Mouse (Mus musculus) lung, embryonic 16.5 days (tissue): ENCODE measurements around the gene Nrxn2. TPM values are rescaled to one million over a fixed set of nuclear protein-coding genes. Genes with fewer than 3 reads are reported as not detected.

Experiments
- ATAC-seq: fragments of 200-750 bp; cut with Nextera tagmentation; 2 replicates; pipeline ENCODE4 v1.8.0; 2017; ENCODE audit warnings: low read depth, mild to moderate bottlenecking, moderate library complexity
- H3K27ac ChIP-seq: fragments of 300-500 bp; sonication (generic); 2 replicates; pipeline ENCODE4 v1.5.1; 2014; ENCODE audit warnings: mild to moderate bottlenecking, control low read depth, low read length
- H3K27me3 ChIP-seq: fragments of 300-500 bp; sonication (generic); 2 replicates; pipeline ENCODE4 v1.6.1; 2014; ENCODE audit warnings: low read depth, low read length, mixed read lengths; ENCODE audit not compliant: control insufficient read depth, insufficient read depth
- H3K36me3 ChIP-seq: fragments of 300-500 bp; sonication (generic); 2 replicates; pipeline ENCODE4 v1.6.1; 2014; ENCODE audit warnings: low read length; ENCODE audit not compliant: control insufficient read depth, insufficient read depth
- H3K4me1 ChIP-seq: fragments of 300-500 bp; sonication (generic); replicated peaks from 2 replicates; pipeline ENCODE4 v1.6.1; 2014; ENCODE audit warnings: low read length, mixed read lengths; ENCODE audit not compliant: control insufficient read depth, insufficient read depth
- H3K4me2 ChIP-seq: fragments of 300-500 bp; sonication (generic); 2 replicates; pipeline ENCODE4 v1.6.1; 2014; ENCODE audit warnings: low read depth, low read length, control low read depth
- H3K4me3 ChIP-seq: fragments of 300-500 bp; sonication (generic); 2 replicates; pipeline ENCODE4 v1.5.1; 2014; ENCODE audit warnings: mild to moderate bottlenecking, low read length, control low read depth
- H3K9ac ChIP-seq: fragments of 300-500 bp; sonication (generic); 2 replicates; pipeline ENCODE4 v1.6.1; 2014; ENCODE audit warnings: low read length, control low read depth
- H3K9me3 ChIP-seq: fragments of 300-500 bp; sonication (generic); 2 replicates; pipeline ENCODE4 v1.6.1; 2016; ENCODE audit warnings: low read length; ENCODE audit not compliant: control insufficient read depth
- WGBS: fragments of 180-500 bp; shearing (Covaris S2); extraction: QIAGEN DNeasy Blood & Tissue Kit; methylation state at CpG from one replicate; pipeline ENCODE4 v1.1.7; 2014; 5-methylcytosine and 5-hydroxymethylcytosine counted together
- polyA plus RNA-seq: library from polyadenylated mRNA; unstranded; fragments of >200 nt; fragmentation: Nextera tagmentation; extraction: Ambion mirVana; gene quantifications from 2 replicates; pipeline ENCODE4 v1.2.1, GENCODE M21; 2015

Gene Nrxn2
- polyA plus RNA-seq, 1 experiment from 2014 or later: 0.88 TPM

- peaks cover 8% of the 10 kb centered on the region for H3K4me1 ChIP-seq
- WGBS: 65% methylated on average over 5 of the region's 7 CpGs
- H3K9ac ChIP-seq: no peak overlapping the region
- H3K9me3 ChIP-seq: no peaks in the 10 kb centered on the region
- H3K27me3 ChIP-seq: peaks cover 63% of the 10 kb centered on the region
- H3K36me3 ChIP-seq: no peaks in the 10 kb centered on the region
- ATAC-seq: no peak
- no peak overlapping the region for H3K4me2 ChIP-seq
- no peak overlapping the region for H3K4me3 ChIP-seq
- no peak overlapping the region for H3K27ac ChIP-seq
Measured at GRCm38 (mm10) chr19:6494032-6494431, 75.5 kb downstream of the Nrxn2 start.

GRCm38 (mm10) chr19:6494504-6495170, 76.1 kb downstream of the Nrxn2 start:
- H3K9ac ChIP-seq: no peak overlapping the region
- 49% methylated on average over 18 of the region's 18 CpGs for WGBS
- H3K9me3 ChIP-seq: no peaks in the 10 kb centered on the region
- no peak overlapping the region for H3K4me2 ChIP-seq
- no peak overlapping the region for H3K4me3 ChIP-seq
- no peak overlapping the region for H3K27ac ChIP-seq
- H3K27me3 ChIP-seq: peaks cover 69% of the 10 kb centered on the region
- ATAC-seq: no peak
- no peaks in the 10 kb centered on the region for H3K36me3 ChIP-seq
- peaks cover 8% of the 10 kb centered on the region for H3K4me1 ChIP-seq

GRCm38 (mm10) chr19:6495714-6496113, 77.2 kb downstream of the Nrxn2 start:
- H3K36me3 ChIP-seq: no peaks in the 10 kb centered on the region
- ATAC-seq: no peak
- H3K4me1 ChIP-seq: peaks cover 8% of the 10 kb centered on the region
- H3K27ac ChIP-seq: no peak overlapping the region
- no peak overlapping the region for H3K9ac ChIP-seq
- H3K4me3 ChIP-seq: no peak overlapping the region
- H3K4me2 ChIP-seq: no peak overlapping the region
- WGBS: 25% methylated on average over 8 of the region's 8 CpGs
- peaks cover 79% of the 10 kb centered on the region for H3K27me3 ChIP-seq
- no peaks in the 10 kb centered on the region for H3K9me3 ChIP-seq

- no peak for ATAC-seq
- H3K9me3 ChIP-seq: no peaks in the 10 kb centered on the region
- WGBS: 7% methylated on average over 6 of the region's 6 CpGs
- no peak overlapping the region for H3K9ac ChIP-seq
- no peak overlapping the region; the same call in 1 of the 2 replicates for H3K4me2 ChIP-seq
- H3K27me3 ChIP-seq: peaks cover 88% of the 10 kb centered on the region
- no peak overlapping the region for H3K27ac ChIP-seq
- no peaks in the 10 kb centered on the region for H3K36me3 ChIP-seq
- no peak overlapping the region for H3K4me3 ChIP-seq
- peaks cover 8% of the 10 kb centered on the region for H3K4me1 ChIP-seq
Measured at GRCm38 (mm10) chr19:6496462-6497149, 78.1 kb downstream of the Nrxn2 start.

GRCm38 (mm10) chr19:6497150-6497801, 78.7 kb downstream of the Nrxn2 start:
- 0% methylated on average over 17 of the region's 39 CpGs for WGBS
- Histone ChIP-seq H3K27me3 (peaks cover 93% of the 10 kb centered on the region), H3K4me1 (peaks cover 14% of the 10 kb centered on the region), H3K36me3 (no peaks in the 10 kb centered on the region), H3K27ac (no peak overlapping the region), H3K9me3 (no peaks in the 10 kb centered on the region), H3K4me3 (peak overlapping the region; percentile 51), H3K4me2 (peak overlapping the region; percentile 76), H3K9ac (no peak overlapping the region)
- 0 out of 2 replicates have a peak, but pooled peaks have one; percentile 21 for ATAC-seq

- no peak overlapping the region for H3K27ac ChIP-seq
- H3K9ac ChIP-seq: peak overlapping the region; percentile 39; the same call in 1 of the 2 replicates
- peak overlapping the region; percentile 76 for H3K4me2 ChIP-seq
- peaks cover 16% of the 10 kb centered on the region for H3K4me1 ChIP-seq
- H3K27me3 ChIP-seq: peaks cover 93% of the 10 kb centered on the region
- WGBS: 2% methylated on average over 26 of the region's 39 CpGs
- peak overlapping the region; percentile 51 for H3K4me3 ChIP-seq
- H3K9me3 ChIP-seq: no peaks in the 10 kb centered on the region
- no peak for ATAC-seq
- no peaks in the 10 kb centered on the region for H3K36me3 ChIP-seq
Measured at GRCm38 (mm10) chr19:6497803-6498202, 79.3 kb downstream of the Nrxn2 start.

GRCm38 (mm10) chr19:6498350-6499131, 80.0 kb downstream of the Nrxn2 start:
- WGBS: 3% methylated on average over 33 of the region's 38 CpGs

GRCm38 (mm10) chr19:6499860-6500635, 81.5 kb downstream of the Nrxn2 start:
- Histone ChIP-seq H3K27ac (no peak overlapping the region), H3K4me2 (no peak overlapping the region), H3K9ac (no peak overlapping the region), H3K4me1 (peaks cover 21% of the 10 kb centered on the region), H3K4me3 (no peak overlapping the region), H3K9me3 (no peaks in the 10 kb centered on the region), H3K27me3 (peaks cover 86% of the 10 kb centered on the region), H3K36me3 (no peaks in the 10 kb centered on the region)
- 52% methylated on average over 6 of the region's 6 CpGs for WGBS
- no peak for ATAC-seq

More at GRCm38 (mm10) chr19:6498350-6499131, 80.0 kb downstream of the Nrxn2 start:
- peak overlapping the region; percentile 51 for H3K4me3 ChIP-seq
- peaks cover 16% of the 10 kb centered on the region for H3K4me1 ChIP-seq
- peaks cover 94% of the 10 kb centered on the region for H3K27me3 ChIP-seq
- no peaks in the 10 kb centered on the region for H3K9me3 ChIP-seq
- ATAC-seq: no peak
- no peaks in the 10 kb centered on the region for H3K36me3 ChIP-seq
- no peak overlapping the region for H3K9ac ChIP-seq
- peak overlapping the region; percentile 76 for H3K4me2 ChIP-seq
- H3K27ac ChIP-seq: no peak overlapping the region
